Mouse (Mus musculus) liver, postnatal 0 days (tissue): ENCODE results near the gene Uqcc2.
A peak's percentile ranks its signal among the peaks of the same experiment; 100 is the strongest.

Experiments used
- CTCF ChIP-seq: sonication (generic); IDR thresholded peaks from 2 replicates; pipeline ENCODE4 v1.5.1; 2016; ENCODE audit warnings: antibody characterized with exemption, low read depth
- EP300 ChIP-seq: IDR thresholded peaks from 2 replicates; pipeline ENCODE4 v1.6.1; 2016; ENCODE audit warnings: antibody characterized with exemption, low read depth, mild to moderate bottlenecking

DNA sequence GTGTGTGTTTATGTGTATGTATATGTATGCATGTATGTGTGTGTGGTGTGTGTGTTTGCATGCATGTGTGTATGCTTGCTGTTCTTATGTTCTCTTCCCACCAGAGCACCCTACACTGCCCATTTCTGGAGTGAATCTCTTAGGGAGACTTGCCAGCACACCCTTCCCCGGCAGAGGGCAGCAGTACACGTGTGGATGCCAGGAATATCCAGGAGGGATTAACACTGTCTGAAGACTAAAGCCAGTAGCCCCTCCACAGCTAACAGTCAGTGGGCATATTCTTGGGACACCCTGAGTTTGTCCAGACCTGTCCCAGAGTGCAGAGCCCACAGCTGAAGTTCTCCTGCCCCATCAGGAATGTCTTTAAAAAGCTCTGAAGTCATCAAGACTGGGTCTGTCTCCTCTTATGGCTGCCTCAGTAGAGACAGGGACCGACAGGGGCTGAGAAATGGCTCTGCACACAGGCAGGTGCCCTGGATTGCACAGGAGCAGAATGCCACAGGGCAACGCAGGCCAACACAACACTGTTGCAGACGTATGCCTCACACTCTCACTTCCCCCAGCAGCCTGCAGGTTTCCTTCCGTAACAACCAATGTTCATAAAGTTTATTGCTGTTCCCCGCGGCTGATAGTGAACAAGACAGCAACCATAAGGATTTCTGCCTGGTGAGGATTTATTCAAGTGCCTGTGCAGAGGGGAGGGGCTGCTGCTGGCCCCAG is 31.5 kb upstream of the Uqcc2 start:
- TF ChIP-seq CTCF (peak; percentile 60), EP300 (no peak)
